Mouse (Mus musculus): ENCODE measurements around the gene Inpp1. TPM values are rescaled to one million over a fixed set of nuclear protein-coding genes. Genes with fewer than 3 reads are reported as not detected.
A peak's percentile ranks its signal among the peaks of the same experiment; 100 is the strongest.

Gene Inpp1
- polyA plus RNA-seq, 1 experiment from 2014 or later: 10.4 TPM

GRCm38 (mm10) chr1:52763894-52764809, 53.3 kb downstream of the Inpp1 start:
- Histone ChIP-seq H3K36me3 (ENCODE audit: insufficient read depth, low read length) (no peaks in the 10 kb centered on the region), H3K4me1 (ENCODE audit: insufficient read depth, low read depth, low read length) (no peaks in the 10 kb centered on the region), H3K27ac (ENCODE audit: low read length) (no peak overlapping the region), H3K4me2 (replicated peaks; ENCODE audit: low read depth, low read length) (no peak overlapping the region), H3K27me3 (replicated peaks; ENCODE audit: insufficient read depth, low read length) (no peaks in the 10 kb centered on the region), H3K9me3 (ENCODE audit: low read length) (no peaks in the 10 kb centered on the region), H3K9ac (replicated peaks; ENCODE audit: low read depth) (no peak overlapping the region), H3K4me3 (ENCODE audit: low read depth, low read length) (no peak overlapping the region)
- no peak for TF ChIP-seq CTCF (IDR thresholded peaks at IDR 0.05)
- TF ChIP-seq EP300 (IDR thresholded peaks at IDR 0.05): no peak
- ATAC-seq (peak; percentile 28; the same call in 1 of the 2 replicates), DNase-seq (ENCODE audit: low spot score) (peak; percentile 24)
- 58% methylated on average over 4 of the region's 4 CpGs for WGBS

- WGBS: 73% methylated on average over 1 of the region's 1 CpGs
- no peak for DNase-seq (ENCODE audit: low spot score)
- TF ChIP-seq CTCF (IDR thresholded peaks at IDR 0.05) (no peak), EP300 (IDR thresholded peaks at IDR 0.05) (no peak)
- ATAC-seq: no peak
- H3K4me1 ChIP-seq (ENCODE audit: insufficient read depth, low read depth, low read length): no peaks in the 10 kb centered on the region
- no peak overlapping the region for H3K27ac ChIP-seq (ENCODE audit: low read length)
- no peaks in the 10 kb centered on the region for H3K27me3 ChIP-seq (replicated peaks; ENCODE audit: insufficient read depth, low read length)
- no peak overlapping the region for H3K4me2 ChIP-seq (replicated peaks; ENCODE audit: low read depth, low read length)
- H3K9me3 ChIP-seq (ENCODE audit: low read length): no peaks in the 10 kb centered on the region
- H3K36me3 ChIP-seq (ENCODE audit: insufficient read depth, low read length): no peaks in the 10 kb centered on the region
- no peak overlapping the region for H3K4me3 ChIP-seq (ENCODE audit: low read depth, low read length)
- no peak overlapping the region for H3K9ac ChIP-seq (replicated peaks; ENCODE audit: low read depth)
Observed at GRCm38 (mm10) chr1:52758174-52758573, 59.3 kb downstream of the Inpp1 start.

GRCm38 (mm10) chr1:52754331-52754730, 63.2 kb downstream of the Inpp1 start:
- Histone ChIP-seq H3K9me3 (ENCODE audit: low read length) (no peaks in the 10 kb centered on the region), H3K4me3 (ENCODE audit: low read depth, low read length) (no peak overlapping the region), H3K36me3 (ENCODE audit: insufficient read depth, low read length) (no peaks in the 10 kb centered on the region), H3K4me2 (replicated peaks; ENCODE audit: low read depth, low read length) (no peak overlapping the region), H3K9ac (replicated peaks; ENCODE audit: low read depth) (no peak overlapping the region), H3K27ac (ENCODE audit: low read length) (no peak overlapping the region), H3K4me1 (ENCODE audit: insufficient read depth, low read depth, low read length) (no peaks in the 10 kb centered on the region), H3K27me3 (replicated peaks; ENCODE audit: insufficient read depth, low read length) (no peaks in the 10 kb centered on the region)
- ATAC-seq: no peak
- DNase-seq (ENCODE audit: low spot score): no peak
- no peak for TF ChIP-seq EP300 (IDR thresholded peaks at IDR 0.05)
- no peak for TF ChIP-seq CTCF (IDR thresholded peaks at IDR 0.05)
- 94% methylated on average over 1 of the region's 1 CpGs for WGBS

GRCm38 (mm10) chr1:52753828-52754227, 63.7 kb downstream of the Inpp1 start:
- DNase-seq (ENCODE audit: low spot score) (no peak), ATAC-seq (no peak)
- H3K4me2 ChIP-seq (replicated peaks; ENCODE audit: low read depth, low read length): no peak overlapping the region
- H3K27ac ChIP-seq (ENCODE audit: low read length): no peak overlapping the region
- TF ChIP-seq EP300 (IDR thresholded peaks at IDR 0.05) (no peak), CTCF (IDR thresholded peaks at IDR 0.05) (no peak)
- H3K4me1 ChIP-seq (ENCODE audit: insufficient read depth, low read depth, low read length): no peaks in the 10 kb centered on the region
- H3K9ac ChIP-seq (replicated peaks; ENCODE audit: low read depth): no peak overlapping the region
- WGBS: 86% methylated on average over 2 of the region's 2 CpGs
- no peaks in the 10 kb centered on the region for H3K9me3 ChIP-seq (ENCODE audit: low read length)
- H3K27me3 ChIP-seq (replicated peaks; ENCODE audit: insufficient read depth, low read length): no peaks in the 10 kb centered on the region
- no peak overlapping the region for H3K4me3 ChIP-seq (ENCODE audit: low read depth, low read length)
- H3K36me3 ChIP-seq (ENCODE audit: insufficient read depth, low read length): no peaks in the 10 kb centered on the region

- H3K9ac ChIP-seq (replicated peaks; ENCODE audit: low read depth): no peak overlapping the region
- H3K27me3 ChIP-seq (replicated peaks; ENCODE audit: insufficient read depth, low read length): no peaks in the 10 kb centered on the region
- no peaks in the 10 kb centered on the region for H3K9me3 ChIP-seq (ENCODE audit: low read length)
- H3K4me2 ChIP-seq (replicated peaks; ENCODE audit: low read depth, low read length): no peak overlapping the region
- H3K36me3 ChIP-seq (ENCODE audit: insufficient read depth, low read length): no peaks in the 10 kb centered on the region
- no peak overlapping the region for H3K27ac ChIP-seq (ENCODE audit: low read length)
- WGBS: 51% methylated on average over 3 of the region's 3 CpGs
- DNase-seq (ENCODE audit: low spot score) (no peak), ATAC-seq (no peak)
- no peaks in the 10 kb centered on the region for H3K4me1 ChIP-seq (ENCODE audit: insufficient read depth, low read depth, low read length)
- no peak overlapping the region for H3K4me3 ChIP-seq (ENCODE audit: low read depth, low read length)
- TF ChIP-seq CTCF (IDR thresholded peaks at IDR 0.05): no peak
- no peak for TF ChIP-seq EP300 (IDR thresholded peaks at IDR 0.05)
Observed at GRCm38 (mm10) chr1:52752706-52753105, 64.8 kb downstream of the Inpp1 start.

GRCm38 (mm10) chr1:52751634-52752033, 65.9 kb downstream of the Inpp1 start:
- Histone ChIP-seq H3K36me3 (ENCODE audit: insufficient read depth, low read length) (no peaks in the 10 kb centered on the region), H3K4me3 (ENCODE audit: low read depth, low read length) (no peak overlapping the region), H3K27ac (ENCODE audit: low read length) (no peak overlapping the region), H3K4me2 (replicated peaks; ENCODE audit: low read depth, low read length) (no peak overlapping the region), H3K27me3 (replicated peaks; ENCODE audit: insufficient read depth, low read length) (no peaks in the 10 kb centered on the region), H3K9ac (replicated peaks; ENCODE audit: low read depth) (no peak overlapping the region), H3K4me1 (ENCODE audit: insufficient read depth, low read depth, low read length) (no peaks in the 10 kb centered on the region), H3K9me3 (ENCODE audit: low read length) (no peaks in the 10 kb centered on the region)
- 88% methylated on average over 1 of the region's 1 CpGs for WGBS
- ATAC-seq (no peak), DNase-seq (ENCODE audit: low spot score) (no peak)
- no peak for TF ChIP-seq CTCF (IDR thresholded peaks at IDR 0.05)
- TF ChIP-seq EP300 (IDR thresholded peaks at IDR 0.05): no peak

Measured in lung, postnatal 0 days (tissue).